In genomic region chrX:13461266-13462261, GRCm38 (mm10) we compare ENCODE assay signal across 8 mouse cellular contexts. TPM values are rescaled to one million over a fixed set of nuclear protein-coding genes. Genes with fewer than 3 reads are reported as not detected.
DNase-seq lines count a peak whose midpoint lies in the region; ATAC-seq and TF ChIP-seq lines count a peak whose summit lies in the region.

No protein-coding gene starts in this region.

- TF ChIP-seq POLR2A in bone marrow, adult 2 months (IDR thresholded peaks at IDR 0.05; ENCODE audit: borderline replicate concordance, control insufficient read depth, low read depth, low read length) = peak; percentile 61; the same call in 1 of the 2 replicates
- TF ChIP-seq POLR2A in limb, embryonic 14.5 days (IDR thresholded peaks at IDR 0.05; ENCODE audit: borderline replicate concordance, extremely low read depth, insufficient read depth, insufficient read length) = no peak
- TF ChIP-seq POLR2A in spleen, adult 2 months (IDR thresholded peaks at IDR 0.05; ENCODE audit: low read depth, low read length) = no peak

- H3K27me3 ChIP-seq in embryonic facial prominence, embryonic 15.5 days = 0 out of 2 replicates have a peak, but pooled peaks cover 4% of the 10 kb centered on the region
- H3K27me3 ChIP-seq in heart, embryonic 10.5 days (ENCODE audit: insufficient read depth, poor library complexity, severe bottlenecking) = peaks cover 21% of the 10 kb centered on the region; the same call in 1 of the 2 replicates
- H3K27me3 ChIP-seq in kidney, embryonic 14.5 days (ENCODE audit: control insufficient read depth, insufficient read depth, low read length) = peaks cover 3% of the 10 kb centered on the region; the same call in 1 of the 2 replicates
- no peaks in the 10 kb centered on the region for H3K27me3 ChIP-seq in limb, embryonic 14.5 days (ENCODE audit: control insufficient read depth, insufficient read depth, low read length)
- no peaks in the 10 kb centered on the region for H3K27me3 ChIP-seq in midbrain, embryonic 16.5 days (ENCODE audit: control insufficient read depth, insufficient read depth, low read depth, low read length)
- no peaks in the 10 kb centered on the region for H3K27me3 ChIP-seq in spleen, adult 2 months (ENCODE audit: control insufficient read depth, insufficient read depth, low read length)

- H3K9me3 ChIP-seq in embryonic facial prominence, embryonic 15.5 days (replicated peaks) = no peaks in the 10 kb centered on the region
- no peaks in the 10 kb centered on the region for H3K9me3 ChIP-seq in heart, embryonic 10.5 days
- no peaks in the 10 kb centered on the region for H3K9me3 ChIP-seq in kidney, embryonic 14.5 days (ENCODE audit: control insufficient read depth, low read length)
- no peaks in the 10 kb centered on the region for H3K9me3 ChIP-seq in limb, embryonic 14.5 days (ENCODE audit: control insufficient read depth, low read length)
- no peaks in the 10 kb centered on the region for H3K9me3 ChIP-seq in midbrain, embryonic 16.5 days (replicated peaks; ENCODE audit: control insufficient read depth, low read length, poor library complexity, severe bottlenecking)

- DNase-seq in 416B (ENCODE audit: low read depth) = peak; percentile 91
- DNase-seq in heart, embryonic 10.5 days (ENCODE audit: low spot score) = peak; percentile 93
- peak; percentile 80 for DNase-seq in limb, embryonic 14.5 days (ENCODE audit: low spot score)
- DNase-seq in spleen, adult 2 months (ENCODE audit: low read depth in 1 of 2, low spot score in 2 of 2) = peak; percentile 77 to 83

- H3K4me1 ChIP-seq in bone marrow, adult 2 months (ENCODE audit: control insufficient read depth, insufficient read depth, low read length) = no peaks in the 10 kb centered on the region
- H3K4me1 ChIP-seq in embryonic facial prominence, embryonic 15.5 days = no peaks in the 10 kb centered on the region
- no peaks in the 10 kb centered on the region for H3K4me1 ChIP-seq in heart, embryonic 10.5 days
- no peaks in the 10 kb centered on the region for H3K4me1 ChIP-seq in kidney, embryonic 14.5 days (ENCODE audit: control insufficient read depth, insufficient read depth, low read length)
- no peaks in the 10 kb centered on the region for H3K4me1 ChIP-seq in limb, embryonic 14.5 days (ENCODE audit: control insufficient read depth, insufficient read depth, low read length)
- peaks cover 3% of the 10 kb centered on the region; the same call in 1 of the 2 replicates for H3K4me1 ChIP-seq in midbrain, embryonic 16.5 days (ENCODE audit: control insufficient read depth, insufficient read depth, low read length)
- no peaks in the 10 kb centered on the region for H3K4me1 ChIP-seq in spleen, adult 2 months (ENCODE audit: control insufficient read depth, insufficient read depth, insufficient read length)

- WGBS in bone marrow, adult 2 months = 12% methylated on average over 46 of the region's 46 CpGs
- 17% methylated on average over 46 of the region's 46 CpGs for WGBS in embryonic facial prominence, embryonic 15.5 days
- 18% methylated on average over 46 of the region's 46 CpGs for WGBS in heart, embryonic 10.5 days
- 21% methylated on average over 46 of the region's 46 CpGs for WGBS in kidney, embryonic 14.5 days
- WGBS in limb, embryonic 14.5 days = 24% methylated on average over 41 of the region's 46 CpGs
- 14% methylated on average over 38 of the region's 46 CpGs for WGBS in midbrain, embryonic 16.5 days
- 27% methylated on average over 46 of the region's 46 CpGs for WGBS in spleen, adult 2 months

- H3K4me2 ChIP-seq in embryonic facial prominence, embryonic 15.5 days (replicated peaks) = peak overlapping the region; percentile 48
- peak overlapping the region; percentile 38 for H3K4me2 ChIP-seq in kidney, embryonic 14.5 days (replicated peaks; ENCODE audit: low read depth, low read length)
- peak overlapping the region; percentile 49 for H3K4me2 ChIP-seq in limb, embryonic 14.5 days (replicated peaks; ENCODE audit: low read depth, low read length, severe bottlenecking)
- H3K4me2 ChIP-seq in midbrain, embryonic 16.5 days (ENCODE audit: low read length) = peak overlapping the region; percentile 62

- H3K27ac ChIP-seq in bone marrow, adult 2 months (ENCODE audit: control insufficient read depth, insufficient read depth, low read depth, low read length, poor library complexity) = peak overlapping the region; percentile 87
- peak overlapping the region; percentile 71 for H3K27ac ChIP-seq in embryonic facial prominence, embryonic 15.5 days (replicated peaks)
- peak overlapping the region; percentile 89 for H3K27ac ChIP-seq in heart, embryonic 10.5 days
- peak overlapping the region; percentile 42; the same call in 1 of the 2 replicates for H3K27ac ChIP-seq in kidney, embryonic 14.5 days (ENCODE audit: low read depth, low read length)
- peak overlapping the region; percentile 67 for H3K27ac ChIP-seq in limb, embryonic 14.5 days (replicated peaks; ENCODE audit: low read depth, low read length)
- peak overlapping the region; percentile 86 for H3K27ac ChIP-seq in midbrain, embryonic 16.5 days (ENCODE audit: low read length)
- peak overlapping the region; percentile 84 for H3K27ac ChIP-seq in spleen, adult 2 months (ENCODE audit: insufficient read depth, low read length)

- peak; percentile 92 for ATAC-seq in embryonic facial prominence, embryonic 15.5 days (ENCODE audit: insufficient number of reproducible peaks, low FRiP score, low TSS enrichment, low read depth)
- peak; percentile 97 for ATAC-seq in kidney, embryonic 14.5 days (ENCODE audit: low FRiP score, low TSS enrichment)
- ATAC-seq in limb, embryonic 14.5 days (ENCODE audit: low FRiP score, low read depth) = peak; percentile 96
- ATAC-seq in midbrain, embryonic 16.5 days = peak; percentile 96

- no peaks in the 10 kb centered on the region for H3K36me3 ChIP-seq in embryonic facial prominence, embryonic 15.5 days
- H3K36me3 ChIP-seq in heart, embryonic 10.5 days = no peaks in the 10 kb centered on the region
- no peaks in the 10 kb centered on the region for H3K36me3 ChIP-seq in kidney, embryonic 14.5 days (ENCODE audit: control insufficient read depth, insufficient read depth, low read length)
- no peaks in the 10 kb centered on the region for H3K36me3 ChIP-seq in limb, embryonic 14.5 days (ENCODE audit: control insufficient read depth, insufficient read depth, low read length)
- H3K36me3 ChIP-seq in midbrain, embryonic 16.5 days (ENCODE audit: control insufficient read depth, insufficient read depth, low read length) = no peaks in the 10 kb centered on the region
- H3K36me3 ChIP-seq in spleen, adult 2 months (ENCODE audit: control insufficient read depth, insufficient read depth, low read length) = no peaks in the 10 kb centered on the region

- peak overlapping the region; percentile 69 for H3K4me3 ChIP-seq in bone marrow, adult 2 months (replicated peaks; ENCODE audit: control insufficient read depth, low read depth, low read length)
- peak overlapping the region; percentile 44 for H3K4me3 ChIP-seq in embryonic facial prominence, embryonic 15.5 days (replicated peaks)
- peak overlapping the region; percentile 52 for H3K4me3 ChIP-seq in heart, embryonic 10.5 days
- H3K4me3 ChIP-seq in kidney, embryonic 14.5 days (ENCODE audit: low read length) = peak overlapping the region; percentile 36
- H3K4me3 ChIP-seq in limb, embryonic 14.5 days (replicated peaks; ENCODE audit: low read length) = peak overlapping the region; percentile 37
- peak overlapping the region; percentile 41 for H3K4me3 ChIP-seq in midbrain, embryonic 16.5 days (ENCODE audit: low read depth, low read length)
- peak overlapping the region; percentile 61 for H3K4me3 ChIP-seq in spleen, adult 2 months (ENCODE audit: extremely low read depth, insufficient read depth, insufficient read length)

- peak overlapping the region; percentile 23; the same call in 1 of the 2 replicates for H3K9ac ChIP-seq in embryonic facial prominence, embryonic 15.5 days
- peak overlapping the region; percentile 59 for H3K9ac ChIP-seq in kidney, embryonic 14.5 days (ENCODE audit: low read depth, low read length)
- H3K9ac ChIP-seq in limb, embryonic 14.5 days (ENCODE audit: low read depth, low read length, severe bottlenecking) = peak overlapping the region; percentile 54
- H3K9ac ChIP-seq in midbrain, embryonic 16.5 days (ENCODE audit: low read depth, low read length) = peak overlapping the region; percentile 61

- TF ChIP-seq CTCF in bone marrow, adult 2 months (IDR thresholded peaks at IDR 0.05; ENCODE audit: control insufficient read depth, insufficient read depth, low read length) = peak; percentile 79
- peak; percentile 77 for TF ChIP-seq CTCF in spleen, adult 2 months (IDR thresholded peaks at IDR 0.05; ENCODE audit: extremely low read depth, insufficient read depth, insufficient read length, insufficient replicate concordance)

RNA-seq across cellular contexts. Expression of gene Nyx, which starts 4.3 kb away (rescaled TPM):
- polyA plus RNA-seq in bone marrow, adult 2 months (2011; ENCODE audit: insufficient read depth, insufficient read length, low replicate concordance, missing spikeins) = 0.68 TPM in 1 of 2 replicates, not detected in the other
- polyA plus RNA-seq in embryonic facial prominence, embryonic 15.5 days (2015; fragmentation: Nextera tagmentation; extraction: Ambion mirVana) = 0.07 and 0.08 TPM in 2 replicates
- 0.03 and 0.06 TPM in 2 replicates for polyA plus RNA-seq in heart, embryonic 10.5 days (2016; fragmentation: Nextera tagmentation; extraction: Ambion mirVana)
- not detected in 2 replicates for polyA plus RNA-seq in kidney, embryonic 14.5 days (2014; fragmentation: Nextera tagmentation; extraction: Ambion mirVana)
- 0.10 and 0.12 TPM in 2 replicates for polyA plus RNA-seq in limb, embryonic 14.5 days (2012; rRNA removed)
- polyA plus RNA-seq in limb, embryonic 14.5 days (2014; fragmentation: Nextera tagmentation; extraction: Ambion mirVana) = 0.04 TPM in 1 of 2 replicates, not detected in the other
- polyA plus RNA-seq in midbrain, embryonic 16.5 days (2015; fragmentation: Nextera tagmentation; extraction: Ambion mirVana) = 0.23 and 0.31 TPM in 2 replicates
- polyA plus RNA-seq in spleen, adult 2 months (2012; rRNA removed) = 0.51 and 0.75 TPM in 2 replicates

Comparison
In these comparisons a context has a peak if more than half of its experiments do, and no peak if none do; other contexts are left out.
1. Peak in every context shown above with its lines: DNase-seq, ATAC-seq, H3K4me3 ChIP-seq and H3K27ac ChIP-seq.